8 mouse cellular contexts compared by ENCODE assay signal in the genomic region with DNA sequence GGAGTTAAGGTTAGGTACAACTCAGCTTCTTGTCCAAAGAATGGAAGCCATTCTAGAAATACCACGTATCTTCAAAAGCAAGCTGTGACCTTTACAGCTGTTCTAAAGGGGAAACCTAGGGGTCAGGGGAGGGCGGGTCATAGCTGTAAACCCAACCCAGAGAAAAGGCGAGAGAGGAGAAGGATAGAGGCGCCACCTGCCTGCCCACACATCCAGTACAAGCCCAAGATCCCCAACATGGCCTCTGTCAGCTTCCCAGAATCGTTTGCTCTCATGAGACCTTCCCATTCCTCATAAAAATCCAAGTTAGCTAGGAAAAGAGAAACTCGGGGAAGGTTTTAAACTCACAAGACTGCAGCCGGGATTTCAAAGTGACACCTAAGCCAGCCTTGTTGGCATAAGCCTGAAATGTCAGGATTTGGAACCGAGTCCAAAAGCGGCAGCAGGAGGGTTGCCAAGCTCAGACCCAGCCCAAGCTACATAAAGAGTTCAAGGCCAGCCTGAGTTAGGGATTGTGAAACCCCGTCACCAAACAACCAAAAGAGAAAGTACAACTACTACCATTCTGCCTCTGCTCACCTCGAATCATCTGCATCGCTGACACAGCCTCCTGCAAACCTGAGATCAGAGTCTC.
DNase-seq lines count a peak whose midpoint lies in the region; ATAC-seq and TF ChIP-seq lines count a peak whose summit lies in the region.

No protein-coding gene starts in this region.

- H3K4me1 ChIP-seq in cerebellum, adult 2 months (ENCODE audit: control insufficient read depth, insufficient read depth, low read length): peaks cover 31% of the 10 kb centered on the region
- peaks cover 66% of the 10 kb centered on the region for H3K4me1 ChIP-seq in liver, embryonic 12.5 days
- peaks cover 31% of the 10 kb centered on the region for H3K4me1 ChIP-seq in limb, embryonic 10.5 days

- intact Hi-C loops in gastrocnemius, adult 2 months (cut with DNase I): no loop called here

- WGBS in cerebellum, adult 2 months: 43% methylated on average over 12 of the region's 12 CpGs
- WGBS in liver, embryonic 12.5 days (ENCODE audit: insufficient replicate concordance): 57% methylated on average over 12 of the region's 12 CpGs
- WGBS in limb, embryonic 10.5 days: 75% methylated on average over 12 of the region's 12 CpGs

- peak; percentile 50 for DNase-seq in gastrocnemius, adult 2 months
- no peak for DNase-seq in gastrocnemius, adult 18-20 months (ENCODE audit: low spot score)
- DNase-seq in ES-CJ7 (ENCODE audit: low read depth, low spot score): peak; percentile 13
- DNase-seq in cerebellum, adult 2 months: peak; percentile 71 to 76
- no peak for DNase-seq in thymus, postnatal 36 days
- no peak for DNase-seq in thymus, postnatal 25 days
- no peak for DNase-seq in limb, embryonic 10.5 days (ENCODE audit: low spot score)

- no peak for TF ChIP-seq POLR2A in cerebellum, adult 2 months (IDR thresholded peaks at IDR 0.05; ENCODE audit: borderline replicate concordance, insufficient read depth, low read length)

- peak overlapping the region; percentile 4; the same call in 1 of the 2 replicates for H3K4me3 ChIP-seq in gastrocnemius, adult 2 months
- H3K4me3 ChIP-seq in cerebellum, adult 2 months (replicated peaks; ENCODE audit: insufficient read depth, low read depth, low read length): no peak overlapping the region
- H3K4me3 ChIP-seq in liver, embryonic 12.5 days: no peak overlapping the region
- no peak overlapping the region for H3K4me3 ChIP-seq in limb, embryonic 10.5 days

- peaks cover 7% of the 10 kb centered on the region; the same call in 1 of the 2 replicates for H3K36me3 ChIP-seq in liver, embryonic 12.5 days
- no peaks in the 10 kb centered on the region for H3K36me3 ChIP-seq in limb, embryonic 10.5 days

- no peak for ATAC-seq in liver, embryonic 12.5 days

- H3K4me2 ChIP-seq in liver, embryonic 12.5 days: peak overlapping the region; percentile 33

- peak overlapping the region; percentile 66 for H3K27ac ChIP-seq in gastrocnemius, adult 2 months
- H3K27ac ChIP-seq in cerebellum, adult 2 months (ENCODE audit: insufficient read depth, low read length): peak overlapping the region; percentile 8
- H3K27ac ChIP-seq in liver, embryonic 12.5 days: peak overlapping the region; percentile 41
- H3K27ac ChIP-seq in limb, embryonic 10.5 days: no peak overlapping the region; the same call in 1 of the 2 replicates

- peak; percentile 16; the same call in 1 of the 2 replicates for TF ChIP-seq CTCF in gastrocnemius, adult 2 months (IDR thresholded peaks at IDR 0.05)
- no peak for TF ChIP-seq CTCF in cerebellum, adult 2 months (IDR thresholded peaks at IDR 0.05; ENCODE audit: borderline replicate concordance, insufficient read depth, low read depth, low read length)

- 0 out of 2 replicates have a peak overlapping the region, but pooled peaks have one; percentile 9 for H3K9ac ChIP-seq in liver, embryonic 12.5 days

- H3K27me3 ChIP-seq in cerebellum, adult 2 months (ENCODE audit: control insufficient read depth, insufficient read depth, low read length): no peaks in the 10 kb centered on the region
- no peaks in the 10 kb centered on the region for H3K27me3 ChIP-seq in liver, embryonic 12.5 days (replicated peaks)
- H3K27me3 ChIP-seq in limb, embryonic 10.5 days (ENCODE audit: low read depth, poor library complexity, severe bottlenecking): 0 out of 2 replicates have a peak, but pooled peaks cover 9% of the 10 kb centered on the region

- peaks cover 5% of the 10 kb centered on the region for H3K9me3 ChIP-seq in liver, embryonic 12.5 days (replicated peaks)
- H3K9me3 ChIP-seq in limb, embryonic 10.5 days (replicated peaks): no peaks in the 10 kb centered on the region

Comparison
In these comparisons a context has a peak if more than half of its experiments do, and no peak if none do; other contexts are left out.
1. DNase-seq: peak in gastrocnemius, adult 2 months (single experiment), ES-CJ7 (single experiment) and cerebellum, adult 2 months (2 of 2); none in gastrocnemius, adult 18-20 months (single experiment), thymus, postnatal 36 days (0 of 2), thymus, postnatal 25 days (single experiment) and limb, embryonic 10.5 days (single experiment).